Mouse (Mus musculus) stomach, embryonic 15.5 days (tissue): Measurements from ENCODE around the gene Zfp775. TPM values are rescaled to one million over a fixed set of nuclear protein-coding genes. Genes with fewer than 3 reads are reported as not detected.

ENCODE experiments used
- ATAC-seq: fragments of 200-750 bp; cut with Nextera tagmentation; 2 replicates; pipeline ENCODE4 v1.8.0; 2017; ENCODE audit warnings: low read depth, moderate number of reproducible peaks, moderate TSS enrichment; ENCODE audit not compliant: insufficient read depth, low FRiP score
- H3K27ac ChIP-seq: fragments of 300-500 bp; sonication (generic); 2 replicates; pipeline ENCODE4 v1.5.1; 2015; ENCODE audit warnings: mild to moderate bottlenecking, inconsistent platforms
- H3K27me3 ChIP-seq: fragments of 300-500 bp; sonication (generic); replicated peaks from 2 replicates; pipeline ENCODE4 v1.6.1; 2015; ENCODE audit warnings: inconsistent platforms
- H3K36me3 ChIP-seq: fragments of 300-500 bp; sonication (generic); 2 replicates; pipeline ENCODE4 v1.6.1; 2015; ENCODE audit warnings: inconsistent platforms
- H3K4me1 ChIP-seq: fragments of 300-500 bp; sonication (generic); 2 replicates; pipeline ENCODE4 v1.6.1; 2015; ENCODE audit warnings: inconsistent platforms
- H3K4me2 ChIP-seq: fragments of 300-500 bp; sonication (generic); 2 replicates; pipeline ENCODE4 v1.6.1; 2015; ENCODE audit warnings: mild to moderate bottlenecking, inconsistent platforms
- H3K4me3 ChIP-seq: fragments of 300-500 bp; sonication (generic); replicated peaks from 2 replicates; pipeline ENCODE4 v1.5.1; 2015; ENCODE audit warnings: inconsistent platforms
- H3K9ac ChIP-seq: fragments of 300-500 bp; sonication (generic); 2 replicates; pipeline ENCODE4 v1.6.1; 2015; ENCODE audit warnings: inconsistent platforms
- H3K9me3 ChIP-seq: fragments of 300-500 bp; sonication (generic); 2 replicates; pipeline ENCODE4 v1.6.1; 2016; ENCODE audit warnings: inconsistent platforms
- WGBS: fragments of 180-500 bp; shearing (Covaris S2); methylation state at CpG from one replicate; pipeline ENCODE4 v1.1.7; 2015; 5-methylcytosine and 5-hydroxymethylcytosine counted together
- polyA plus RNA-seq: library from polyadenylated mRNA; unstranded; fragments of >200 nt; fragmentation: Nextera tagmentation; extraction: Ambion mirVana; gene quantifications from 2 replicates; pipeline ENCODE4 v1.2.1, GENCODE M21; 2015

Gene Zfp775
- polyA plus RNA-seq, 1 experiment from 2014 or later, result 4.9 TPM

DNA sequence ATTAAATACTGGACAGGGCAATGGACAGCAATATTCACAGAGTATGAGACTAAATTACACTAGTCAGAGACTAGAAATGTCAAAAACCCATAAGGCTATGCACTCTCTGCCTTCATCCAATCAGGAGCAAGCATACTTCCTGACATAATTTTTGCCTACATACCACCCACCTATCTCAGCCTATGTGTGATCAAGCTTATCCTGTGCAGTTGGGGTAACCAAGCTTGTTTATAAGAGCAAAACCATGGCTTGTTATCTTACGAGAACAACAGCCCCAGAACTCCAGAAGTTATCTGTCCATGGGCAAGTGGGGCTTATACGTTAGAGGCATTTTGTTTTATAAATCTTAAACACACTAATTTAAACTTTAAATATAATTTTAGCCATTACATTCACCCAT, 33.2 kb downstream of the Zfp775 start:
- Histone ChIP-seq H3K9ac (no peak overlapping the region), H3K9me3 (no peaks in the 10 kb centered on the region), H3K36me3 (no peaks in the 10 kb centered on the region), H3K27ac (no peak overlapping the region), H3K4me1 (0 out of 2 replicates have a peak, but pooled peaks cover 3% of the 10 kb centered on the region), H3K27me3 (no peaks in the 10 kb centered on the region), H3K4me3 (no peak overlapping the region), H3K4me2 (no peak overlapping the region)
- ATAC-seq, result no peak
- WGBS, result 78% methylated on average over 2 of the region's 2 CpGs

DNA sequence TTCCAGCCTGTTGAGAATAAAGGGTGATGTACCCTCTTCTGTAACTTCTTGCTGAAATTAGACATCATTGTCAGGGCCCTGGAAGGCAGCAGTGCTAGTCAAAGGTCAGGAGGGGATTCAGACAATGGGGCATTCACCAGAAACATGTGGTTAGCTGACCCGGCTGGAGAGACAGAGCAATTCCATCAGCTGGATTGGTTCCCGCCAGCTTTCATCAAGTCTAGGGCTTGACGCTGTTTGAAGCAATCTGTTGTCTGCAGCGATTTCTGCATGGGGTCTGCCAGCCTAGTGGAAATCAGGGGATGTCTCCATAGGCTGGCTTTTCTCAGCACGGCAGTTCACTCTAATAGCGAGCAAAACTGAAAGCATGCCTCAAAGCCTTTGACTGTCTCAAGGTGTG, 34.7 kb downstream of the Zfp775 start:
- Histone ChIP-seq H3K9ac (no peak overlapping the region), H3K27me3 (no peaks in the 10 kb centered on the region), H3K27ac (no peak overlapping the region), H3K36me3 (no peaks in the 10 kb centered on the region), H3K4me3 (no peak overlapping the region), H3K9me3 (no peaks in the 10 kb centered on the region), H3K4me2 (no peak overlapping the region), H3K4me1 (0 out of 2 replicates have a peak, but pooled peaks cover 3% of the 10 kb centered on the region)
- 64% methylated on average over 6 of the region's 6 CpGs for WGBS
- ATAC-seq, result no peak

DNA sequence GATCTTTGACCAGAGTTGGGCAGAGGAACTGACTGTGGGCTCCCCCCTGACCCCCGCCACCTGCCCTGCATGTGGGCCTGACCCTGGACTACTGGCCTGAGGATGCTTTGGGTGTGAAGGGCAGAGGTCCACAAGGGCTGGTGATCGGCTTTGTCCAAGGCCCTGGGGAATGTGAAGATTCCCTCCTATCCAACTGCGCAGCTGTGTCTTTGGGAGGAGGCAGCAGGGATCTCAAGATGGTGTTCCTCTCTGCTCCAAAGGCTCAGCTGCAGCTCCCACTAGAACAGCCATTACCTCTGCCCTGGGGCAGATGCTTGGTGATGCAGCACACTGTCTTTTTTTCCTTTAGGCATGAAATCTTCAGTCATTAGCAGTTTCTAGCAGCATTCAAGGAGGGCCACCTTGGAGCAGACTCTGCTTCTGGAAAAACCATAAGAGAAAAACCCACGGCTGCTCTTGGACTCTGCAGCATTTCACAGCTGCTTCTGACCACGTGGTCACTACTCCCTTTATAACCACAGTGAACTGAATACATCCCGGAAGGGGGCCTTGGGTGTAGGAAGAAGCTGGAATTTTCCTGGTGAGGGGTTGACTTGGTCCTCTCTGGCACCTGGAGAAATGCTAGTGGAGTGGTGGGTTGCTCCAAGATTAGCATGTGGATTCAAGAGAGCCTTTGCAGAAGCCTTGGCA, 36.1 kb downstream of the Zfp775 start:
- H3K4me3 ChIP-seq, result no peak overlapping the region
- no peak overlapping the region for H3K9ac ChIP-seq
- ATAC-seq, result no peak
- H3K4me1 ChIP-seq, result 0 out of 2 replicates have a peak, but pooled peaks cover 3% of the 10 kb centered on the region
- H3K27ac ChIP-seq, result no peak overlapping the region
- H3K36me3 ChIP-seq, result no peaks in the 10 kb centered on the region
- no peaks in the 10 kb centered on the region for H3K27me3 ChIP-seq
- H3K4me2 ChIP-seq, result no peak overlapping the region
- H3K9me3 ChIP-seq, result no peaks in the 10 kb centered on the region
- 71% methylated on average over 6 of the region's 6 CpGs for WGBS

DNA sequence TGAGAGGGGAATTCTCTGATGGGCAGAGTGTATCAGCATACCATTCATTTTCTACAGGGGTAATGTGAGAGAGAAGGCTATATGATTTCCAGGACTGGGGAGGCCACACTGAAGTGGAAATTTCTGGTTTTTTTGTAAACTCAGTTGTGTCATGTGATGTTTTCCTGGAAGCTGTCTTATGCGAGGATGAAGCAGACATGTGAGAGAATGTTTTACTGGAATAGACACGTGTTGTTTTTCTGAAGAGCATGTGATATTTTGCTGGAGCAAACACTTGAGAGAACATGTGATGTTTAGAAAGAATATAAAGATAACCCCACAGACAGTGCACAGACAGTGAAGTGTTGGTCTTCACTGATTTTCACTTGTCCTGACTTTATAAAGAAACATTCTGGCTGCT, 36.7 kb downstream of the Zfp775 start:
- no peaks in the 10 kb centered on the region for H3K36me3 ChIP-seq
- no peaks in the 10 kb centered on the region for H3K9me3 ChIP-seq
- H3K27me3 ChIP-seq, result no peaks in the 10 kb centered on the region
- H3K4me1 ChIP-seq, result 0 out of 2 replicates have a peak, but pooled peaks cover 3% of the 10 kb centered on the region
- no peak for ATAC-seq
- no peak overlapping the region for H3K4me3 ChIP-seq
- no peak overlapping the region for H3K27ac ChIP-seq
- no peak overlapping the region for H3K9ac ChIP-seq
- 55% methylated on average over 2 of the region's 2 CpGs for WGBS
- no peak overlapping the region for H3K4me2 ChIP-seq

DNA sequence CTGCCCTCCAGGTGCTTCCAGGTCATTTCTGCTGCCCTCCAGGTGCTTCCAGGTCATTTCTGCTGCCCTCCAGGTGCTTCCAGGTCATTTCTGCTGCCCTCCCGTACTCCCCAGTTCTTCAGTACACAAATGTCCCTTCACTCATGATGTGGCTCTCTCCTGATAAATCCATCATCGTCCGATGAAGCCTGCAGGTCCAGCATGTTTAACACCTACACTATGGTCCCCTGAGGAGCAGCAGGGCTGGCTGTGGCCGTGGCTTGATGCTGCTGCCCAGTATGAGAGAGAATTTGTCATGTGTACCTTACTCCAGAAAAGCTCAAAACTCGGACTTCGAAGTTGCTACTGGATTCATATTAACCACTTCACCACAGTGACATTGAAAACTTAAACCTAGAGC, 39.5 kb downstream of the Zfp775 start:
- Histone ChIP-seq H3K9me3 (no peaks in the 10 kb centered on the region), H3K4me1 (0 out of 2 replicates have a peak, but pooled peaks cover 3% of the 10 kb centered on the region), H3K4me2 (no peak overlapping the region), H3K27me3 (no peaks in the 10 kb centered on the region), H3K4me3 (no peak overlapping the region), H3K9ac (no peak overlapping the region), H3K27ac (no peak overlapping the region), H3K36me3 (no peaks in the 10 kb centered on the region)
- 66% methylated on average over 6 of the region's 6 CpGs for WGBS
- ATAC-seq, result no peak

DNA sequence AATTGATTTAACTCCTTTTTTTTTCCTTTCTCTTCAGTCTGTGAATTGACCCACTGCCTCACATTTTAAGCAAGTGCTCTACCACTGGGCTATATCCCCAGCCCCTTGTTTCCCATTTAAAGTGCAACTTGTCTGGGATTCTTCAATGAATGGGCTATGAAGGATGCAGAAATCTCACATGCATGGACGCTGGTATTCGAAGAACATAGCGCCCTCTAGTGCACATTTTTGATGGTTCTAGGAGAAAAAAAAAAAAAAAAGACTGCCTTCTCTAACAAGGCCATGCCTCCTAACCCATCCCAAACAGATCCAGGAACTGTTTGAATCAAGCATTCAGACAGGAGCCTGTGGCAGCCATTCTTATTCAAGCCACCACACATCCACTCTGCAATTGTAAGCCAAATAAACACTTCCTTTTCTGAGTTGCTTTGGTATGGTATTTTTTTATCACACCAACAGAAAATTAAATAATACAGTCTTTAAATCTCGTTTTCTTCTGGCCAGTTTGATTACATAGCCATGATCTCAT, 41.0 kb downstream of the Zfp775 start:
- Histone ChIP-seq H3K36me3 (no peaks in the 10 kb centered on the region), H3K9me3 (no peaks in the 10 kb centered on the region), H3K4me3 (no peak overlapping the region), H3K27ac (no peak overlapping the region), H3K4me2 (no peak overlapping the region), H3K9ac (no peak overlapping the region), H3K4me1 (no peaks in the 10 kb centered on the region), H3K27me3 (no peaks in the 10 kb centered on the region)
- 19% methylated on average over 4 of the region's 4 CpGs for WGBS
- ATAC-seq, result no peak

DNA sequence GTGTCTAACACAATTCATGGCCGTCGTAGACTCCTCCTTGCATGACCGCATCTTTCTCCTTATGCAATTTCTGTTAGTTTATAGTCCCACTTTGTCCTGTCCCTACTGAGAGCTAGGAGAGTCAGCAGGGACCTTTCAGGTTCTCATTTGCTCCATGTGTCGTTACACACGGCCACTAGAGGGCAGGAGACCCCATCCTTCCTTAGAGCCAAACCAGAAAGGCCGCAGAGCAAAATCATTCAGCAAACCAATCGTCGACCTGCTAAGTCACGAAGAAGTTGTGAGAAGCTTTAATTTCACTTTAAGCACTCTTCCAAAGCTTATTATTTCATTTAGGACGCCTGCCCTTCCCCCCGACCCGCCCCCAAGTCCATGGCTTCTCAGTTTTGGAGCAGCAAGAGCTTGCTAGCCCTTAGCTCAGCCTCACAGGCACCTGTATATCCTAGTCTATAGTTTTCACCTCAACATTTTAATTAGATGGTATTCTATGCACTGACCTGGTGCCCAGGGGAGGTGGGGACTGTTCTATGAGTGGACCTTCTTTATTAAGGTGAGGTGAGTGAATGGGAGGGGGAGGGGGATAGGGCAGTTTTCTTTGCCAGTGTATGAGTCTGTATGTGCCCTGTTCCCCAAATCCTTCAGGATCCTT, 43.9 kb downstream of the Zfp775 start:
- no peak overlapping the region for H3K4me2 ChIP-seq
- no peak for ATAC-seq
- WGBS, result 7% methylated on average over 12 of the region's 12 CpGs
- no peaks in the 10 kb centered on the region for H3K36me3 ChIP-seq
- H3K9ac ChIP-seq, result no peak overlapping the region
- H3K4me1 ChIP-seq, result no peaks in the 10 kb centered on the region
- H3K9me3 ChIP-seq, result no peaks in the 10 kb centered on the region
- no peaks in the 10 kb centered on the region for H3K27me3 ChIP-seq
- H3K27ac ChIP-seq, result no peak overlapping the region
- H3K4me3 ChIP-seq, result no peak overlapping the region

DNA sequence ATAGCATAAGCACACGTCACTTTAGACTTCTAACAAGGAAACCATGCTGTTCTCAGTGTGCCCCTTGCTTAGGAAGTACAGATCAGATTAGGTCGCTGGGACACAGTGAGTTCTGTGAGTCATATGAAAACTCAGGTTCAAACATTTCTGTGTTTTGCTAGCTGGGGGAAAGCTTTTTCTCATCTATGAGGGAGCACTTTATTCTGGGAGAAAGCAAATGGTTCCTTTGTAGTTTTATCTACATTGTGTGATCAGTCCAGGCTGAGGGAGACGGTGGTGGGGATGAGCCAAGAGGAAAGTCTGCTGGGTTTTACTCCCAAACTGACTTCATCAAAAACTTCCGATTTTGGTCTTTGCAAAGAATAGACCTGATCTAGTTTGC, 44.4 kb downstream of the Zfp775 start:
- Histone ChIP-seq H3K36me3 (no peaks in the 10 kb centered on the region), H3K9ac (no peak overlapping the region), H3K4me1 (no peaks in the 10 kb centered on the region), H3K9me3 (no peaks in the 10 kb centered on the region), H3K27me3 (no peaks in the 10 kb centered on the region), H3K27ac (no peak overlapping the region), H3K4me2 (no peak overlapping the region), H3K4me3 (no peak overlapping the region)
- 78% methylated on average over 4 of the region's 4 CpGs for WGBS
- ATAC-seq, result no peak

DNA sequence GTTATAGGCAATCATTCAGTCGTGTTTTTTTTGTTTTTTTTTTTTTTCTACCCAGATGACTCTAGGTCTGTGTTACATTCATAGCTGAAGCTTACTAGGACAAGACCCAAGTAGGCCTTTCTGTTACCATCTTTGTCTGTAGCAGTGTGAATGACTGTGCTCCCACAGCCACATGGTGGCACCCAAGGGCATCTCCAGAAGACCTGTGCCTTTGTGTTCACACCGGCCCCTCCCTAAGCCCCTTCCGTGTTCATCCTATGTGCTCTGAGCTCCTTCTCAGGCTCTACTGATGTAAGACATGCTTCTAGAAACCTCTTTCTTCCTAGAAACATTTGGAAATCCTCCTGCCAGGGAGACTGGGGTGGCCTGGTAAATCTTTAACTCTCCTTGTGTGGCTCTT, 45.1 kb downstream of the Zfp775 start, which contains the start of gene Gimap8:
Gene Gimap8 (plus strand): TSS at position 240 of the 400 bp plus-strand sequence.
- H3K4me2 ChIP-seq, result peak within 1 kb of the TSS; percentile 13; the same call in 1 of the 2 replicates
- no peaks in the 10 kb centered on the region for H3K4me1 ChIP-seq
- H3K4me3 ChIP-seq, result no peak within 1 kb of the TSS
- no peaks in the 10 kb centered on the region for H3K27me3 ChIP-seq
- H3K9me3 ChIP-seq, result no peaks in the 10 kb centered on the region
- WGBS, result 39% methylated on average over 3 of the region's 3 CpGs
- ATAC-seq, result no peak
- no peak within 1 kb of the TSS for H3K9ac ChIP-seq
- no peaks in the 10 kb centered on the region for H3K36me3 ChIP-seq
- no peak within 1 kb of the TSS for H3K27ac ChIP-seq

DNA sequence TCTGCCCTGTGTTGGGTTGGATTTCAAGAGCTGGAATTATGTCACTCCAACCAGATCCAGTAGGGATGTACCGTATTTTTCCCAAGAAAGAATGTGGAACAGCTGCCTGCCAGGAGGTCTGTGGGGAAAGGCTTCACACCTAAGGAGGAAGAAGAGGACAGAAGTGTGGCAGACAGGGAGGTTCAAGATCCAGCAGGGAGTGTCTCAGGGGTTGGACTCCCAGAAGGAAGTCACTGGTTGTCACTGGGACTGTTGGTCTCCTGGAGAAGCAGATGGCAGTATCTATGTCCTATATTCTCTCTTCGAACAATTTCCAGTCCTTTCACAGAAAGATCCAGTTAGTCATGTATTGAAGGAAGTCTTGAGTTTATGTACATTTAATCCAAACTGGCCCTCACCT, 45.7 kb downstream of the Zfp775 start:
- Histone ChIP-seq H3K9ac (no peak overlapping the region), H3K4me3 (no peak overlapping the region), H3K4me1 (no peaks in the 10 kb centered on the region), H3K36me3 (no peaks in the 10 kb centered on the region), H3K27ac (no peak overlapping the region), H3K27me3 (no peaks in the 10 kb centered on the region), H3K4me2 (no peak overlapping the region), H3K9me3 (no peaks in the 10 kb centered on the region)
- no peak for ATAC-seq
- 86% methylated on average over 2 of the region's 2 CpGs for WGBS

DNA sequence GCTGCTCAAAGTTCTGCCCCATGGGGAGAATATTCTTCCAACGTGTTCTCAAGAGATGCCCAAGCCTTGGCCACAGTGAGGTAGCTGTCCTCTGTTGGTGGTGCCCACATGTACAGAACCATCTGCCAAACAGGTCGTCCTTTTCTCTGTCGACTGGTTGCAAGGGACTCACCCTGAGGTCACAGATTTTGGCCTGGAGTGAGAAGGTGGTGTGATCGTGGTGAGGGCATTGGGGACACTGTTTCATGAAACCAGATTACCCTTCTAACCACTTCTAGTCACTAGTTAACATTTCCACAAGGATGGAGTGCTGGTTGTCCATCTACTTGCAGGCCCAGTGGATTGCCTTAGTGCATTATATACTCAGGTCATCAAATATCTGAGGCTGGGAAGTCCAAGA, 46.9 kb downstream of the Zfp775 start:
- Histone ChIP-seq H3K4me1 (no peaks in the 10 kb centered on the region), H3K9me3 (no peaks in the 10 kb centered on the region), H3K27me3 (no peaks in the 10 kb centered on the region), H3K4me3 (no peak overlapping the region), H3K4me2 (no peak overlapping the region), H3K27ac (no peak overlapping the region), H3K9ac (no peak overlapping the region), H3K36me3 (no peaks in the 10 kb centered on the region)
- 88% methylated on average over 4 of the region's 4 CpGs for WGBS
- no peak for ATAC-seq

DNA sequence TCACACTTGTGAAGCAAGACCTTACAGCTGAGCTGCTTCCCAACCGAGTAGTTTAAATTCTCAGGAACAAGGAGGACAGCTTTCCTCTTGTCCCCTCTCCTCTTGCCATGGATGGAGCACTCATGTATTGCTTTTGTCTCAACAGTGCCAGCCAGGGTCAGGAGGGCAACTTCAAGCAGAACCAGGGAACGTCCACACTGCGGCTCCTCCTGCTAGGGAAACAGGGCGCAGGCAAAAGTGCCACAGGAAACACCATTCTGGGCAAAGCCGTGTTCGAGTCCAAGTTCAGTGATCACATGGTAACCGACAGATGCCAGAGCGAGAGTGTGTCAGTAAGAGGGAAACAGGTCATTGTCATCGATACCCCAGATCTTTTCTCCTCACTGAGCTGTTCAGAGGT, 48.2 kb downstream of the Zfp775 start:
- Histone ChIP-seq H3K9ac (no peak overlapping the region), H3K36me3 (no peaks in the 10 kb centered on the region), H3K4me3 (no peak overlapping the region), H3K27me3 (no peaks in the 10 kb centered on the region), H3K4me1 (no peaks in the 10 kb centered on the region), H3K9me3 (no peaks in the 10 kb centered on the region), H3K4me2 (no peak overlapping the region), H3K27ac (no peak overlapping the region)
- WGBS, result 86% methylated on average over 9 of the region's 9 CpGs
- ATAC-seq, result no peak
